Comparison of ENCODE assay signal across 8 mouse cellular contexts in the genomic region with DNA sequence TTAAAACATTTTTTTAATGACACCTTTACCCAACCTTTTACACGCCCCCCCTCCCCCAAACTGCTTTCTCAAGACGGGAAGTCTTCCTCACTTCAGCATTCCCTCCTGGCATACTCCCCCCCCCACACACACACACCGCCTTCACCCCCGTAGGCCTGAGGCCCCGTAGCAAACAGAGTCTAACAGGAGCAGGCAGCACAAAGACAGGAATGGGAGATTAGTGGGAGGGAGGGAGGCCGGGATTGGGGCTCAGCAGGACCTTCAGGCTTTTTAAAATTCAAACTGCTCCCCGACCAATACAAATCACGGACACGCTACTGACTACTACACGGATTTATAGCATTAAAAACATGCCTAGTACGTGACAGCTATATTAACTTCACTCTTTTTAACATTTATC. TPM values are rescaled to one million over a fixed set of nuclear protein-coding genes. Genes with fewer than 3 reads are reported as not detected.
DNase-seq lines count a peak whose midpoint lies in the region; ATAC-seq lines count a peak whose summit lies in the region.

No protein-coding gene starts in this region.

- no peaks in the 10 kb centered on the region for H3K36me3 ChIP-seq in lung, embryonic 15.5 days
- H3K36me3 ChIP-seq in heart, embryonic 16.5 days (ENCODE audit: control insufficient read depth, insufficient read depth) = no peaks in the 10 kb centered on the region
- no peaks in the 10 kb centered on the region for H3K36me3 ChIP-seq in limb, embryonic 10.5 days
- H3K36me3 ChIP-seq in neural tube, embryonic 12.5 days = no peaks in the 10 kb centered on the region

- H3K27me3 ChIP-seq in lung, embryonic 15.5 days = no peaks in the 10 kb centered on the region
- no peaks in the 10 kb centered on the region for H3K27me3 ChIP-seq in heart, embryonic 16.5 days (ENCODE audit: control insufficient read depth, insufficient read depth, low read length)
- H3K27me3 ChIP-seq in limb, embryonic 10.5 days (ENCODE audit: low read depth, poor library complexity, severe bottlenecking) = no peaks in the 10 kb centered on the region
- H3K27me3 ChIP-seq in neural tube, embryonic 12.5 days (replicated peaks) = no peaks in the 10 kb centered on the region

- peak overlapping the region; percentile 89 for H3K4me3 ChIP-seq in lung, embryonic 15.5 days
- H3K4me3 ChIP-seq in heart, embryonic 16.5 days (ENCODE audit: low read length) = peak overlapping the region; percentile 99
- peak overlapping the region; percentile 86 for H3K4me3 ChIP-seq in limb, embryonic 10.5 days
- H3K4me3 ChIP-seq in neural tube, embryonic 12.5 days = peak overlapping the region; percentile 97

- peak overlapping the region; percentile 96 for H3K9ac ChIP-seq in lung, embryonic 15.5 days
- peak overlapping the region; percentile 100 for H3K9ac ChIP-seq in heart, embryonic 16.5 days (ENCODE audit: low read length)
- H3K9ac ChIP-seq in neural tube, embryonic 12.5 days = peak overlapping the region; percentile 99

- WGBS in lung, embryonic 15.5 days = 1% methylated on average over 11 of the region's 11 CpGs
- 3% methylated on average over 11 of the region's 11 CpGs for WGBS in heart, embryonic 16.5 days
- WGBS in limb, embryonic 10.5 days = 2% methylated on average over 11 of the region's 11 CpGs
- WGBS in neural tube, embryonic 12.5 days = 1% methylated on average over 11 of the region's 11 CpGs

- H3K4me2 ChIP-seq in lung, embryonic 15.5 days = peak overlapping the region; percentile 74
- H3K4me2 ChIP-seq in heart, embryonic 16.5 days (ENCODE audit: low read depth, low read length) = peak overlapping the region; percentile 94
- peak overlapping the region; percentile 93 for H3K4me2 ChIP-seq in neural tube, embryonic 12.5 days (replicated peaks)

- H3K4me1 ChIP-seq in lung, embryonic 15.5 days = peaks cover 9% of the 10 kb centered on the region
- H3K4me1 ChIP-seq in heart, embryonic 16.5 days (ENCODE audit: control insufficient read depth, insufficient read depth, low read length) = peaks cover 11% of the 10 kb centered on the region
- peaks cover 21% of the 10 kb centered on the region for H3K4me1 ChIP-seq in limb, embryonic 10.5 days
- H3K4me1 ChIP-seq in neural tube, embryonic 12.5 days = peaks cover 16% of the 10 kb centered on the region

- DNase-seq in lung, postnatal 4 days = no peak
- DNase-seq in c-Kit-negative CD71-positive TER-119-positive erythroid progenitor cells, embryonic 14.5 days (ENCODE audit: low read depth, low spot score) = peak; percentile 32
- DNase-seq in limb, embryonic 10.5 days (ENCODE audit: low spot score) = peak; percentile 57
- DNase-seq in layer of hippocampus, postnatal 14 days (ENCODE audit: low spot score in 2 of 2) = no peak

- no peaks in the 10 kb centered on the region for H3K9me3 ChIP-seq in lung, embryonic 15.5 days
- H3K9me3 ChIP-seq in heart, embryonic 16.5 days (replicated peaks; ENCODE audit: control insufficient read depth, low read length) = no peaks in the 10 kb centered on the region
- no peaks in the 10 kb centered on the region for H3K9me3 ChIP-seq in limb, embryonic 10.5 days (replicated peaks)
- H3K9me3 ChIP-seq in neural tube, embryonic 12.5 days = no peaks in the 10 kb centered on the region

- H3K27ac ChIP-seq in lung, embryonic 15.5 days = peak overlapping the region; percentile 99; the same call in 1 of the 2 replicates
- H3K27ac ChIP-seq in heart, embryonic 16.5 days (ENCODE audit: low read length) = peak overlapping the region; percentile 78
- peak overlapping the region; percentile 96 for H3K27ac ChIP-seq in limb, embryonic 10.5 days
- H3K27ac ChIP-seq in neural tube, embryonic 12.5 days = no peak overlapping the region

- ATAC-seq in lung, embryonic 15.5 days (ENCODE audit: borderline replicate concordance, extremely low read depth, low FRiP score, low TSS enrichment) = no peak
- no peak for ATAC-seq in heart, embryonic 16.5 days (replicated peaks; ENCODE audit: extremely low read depth, insufficient read depth, low FRiP score)
- 0 out of 2 replicates have a peak, but pooled peaks have one; percentile 14 for ATAC-seq in neural tube, embryonic 12.5 days (ENCODE audit: low FRiP score, low read depth)
- ATAC-seq in inflammation-experienced regulatory T-cells, adult 6 months = no peak

RNA-seq across cellular contexts. Expression of a gene that starts 2.1 kb away (rescaled TPM):
- polyA plus RNA-seq in lung, embryonic 15.5 days (2015; fragmentation: Nextera tagmentation; extraction: Ambion mirVana) = 16.2 and 16.9 TPM in 2 replicates
- polyA plus RNA-seq in heart, embryonic 16.5 days (2015; fragmentation: Nextera tagmentation; extraction: Ambion mirVana) = 10.7 and 11.1 TPM in 2 replicates
- 16.4 and 19.7 TPM in 2 replicates for polyA plus RNA-seq in limb, embryonic 10.5 days (2016; fragmentation: Nextera tagmentation; extraction: Ambion mirVana)
- 21.3 and 21.8 TPM in 2 replicates for polyA plus RNA-seq in neural tube, embryonic 12.5 days (2016; fragmentation: Nextera tagmentation; extraction: Ambion mirVana)
- 10 to 100 TPM; 31.7 to 33.1 TPM for total RNA-seq in layer of hippocampus, postnatal 14 days (2021)
- polyA plus RNA-seq in inflammation-experienced regulatory T-cells, adult 6 months (2017; shearing (Covaris generic)) = 10 to 100 TPM; 35.3 to 52.3 (median 50.3) TPM

Comparison
In these comparisons a context has a peak if more than half of its experiments do, and no peak if none do; other contexts are left out.
1. DNase-seq: peak in c-Kit-negative CD71-positive TER-119-positive erythroid progenitor cells, embryonic 14.5 days (single experiment) and limb, embryonic 10.5 days (single experiment); none in lung, postnatal 4 days (0 of 2) and layer of hippocampus, postnatal 14 days (0 of 2).
2. Peak in every context shown above with its lines, with median percentiles within 50 percentile points of each other: H3K4me2 ChIP-seq, H3K4me3 ChIP-seq and H3K9ac ChIP-seq.